Mouse (Mus musculus): ENCODE measurements around the gene Gm15023.
"Not testable (repeated sequence)": the region's sequence is repeated elsewhere in the genome, so short reads cannot be mapped to it uniquely, and the experiment has no call there.

Gene Gm15023

DNA sequence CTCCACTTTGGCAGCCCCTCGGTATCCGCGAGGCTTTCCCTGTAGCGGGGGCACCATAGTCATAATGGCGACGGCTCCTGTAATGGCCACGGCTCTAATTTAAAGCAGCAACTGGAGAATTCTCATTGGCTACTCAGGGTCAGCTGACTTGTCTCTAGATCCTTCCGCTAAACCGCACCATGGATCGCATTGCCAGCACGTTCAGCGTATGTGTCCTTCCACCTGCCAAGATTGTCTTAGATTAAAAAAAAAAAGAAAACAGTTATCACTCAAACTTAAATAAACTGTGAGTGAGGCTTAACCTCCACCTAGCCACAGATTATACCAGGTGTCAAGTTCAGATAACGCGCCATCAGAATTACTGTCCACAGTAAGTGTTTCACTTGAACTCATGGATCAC is at the start of gene Gm15023:
Gm15023 (minus strand) TSS at position 101 of the 400 bp plus-strand sequence.
- not testable (repeated sequence) for DNase-seq (ENCODE audit: low spot score)

DNA sequence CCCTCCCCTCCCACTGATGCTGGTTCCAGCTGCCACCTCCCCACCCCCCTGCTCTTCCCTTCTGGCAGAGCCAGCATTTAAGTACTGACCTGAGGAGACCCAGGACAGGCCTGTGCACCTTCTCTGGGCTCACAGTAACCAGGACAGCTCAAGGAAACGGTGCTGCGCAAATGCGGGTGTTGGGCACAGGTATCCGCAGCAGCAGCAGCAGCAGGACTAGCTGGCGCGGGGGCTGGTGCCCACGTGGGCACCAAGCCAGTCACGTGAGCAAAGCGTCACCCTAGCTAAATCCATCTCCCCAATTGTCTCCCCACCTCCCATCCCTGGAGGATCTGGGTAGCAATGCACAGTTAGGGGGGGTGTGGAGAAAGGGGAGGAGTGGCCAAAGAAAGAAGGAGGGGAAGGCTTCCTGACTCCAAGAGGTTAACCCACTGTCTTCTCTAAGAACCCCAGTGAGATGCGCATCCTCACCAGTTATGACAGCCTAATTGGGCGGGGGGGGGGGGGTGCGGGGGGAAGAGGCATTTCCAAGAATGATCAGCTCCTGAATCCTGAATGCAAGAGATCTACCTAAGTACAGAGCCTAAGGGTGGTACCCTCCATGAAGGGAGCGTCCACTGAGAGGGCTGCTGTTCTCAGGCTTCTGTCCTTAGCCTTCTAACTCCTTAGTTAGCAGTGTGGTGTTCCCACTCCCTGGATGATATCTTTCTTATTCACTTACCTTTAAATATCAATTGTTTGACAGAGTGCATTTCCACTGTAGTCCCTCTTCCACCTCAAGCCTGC is 33.2 kb upstream of the Gm15023 start, which contains the start of gene Tceal6:
Tceal6 (minus strand) TSS at position 252 of the 786 bp plus-strand sequence.
- no peak for DNase-seq (ENCODE audit: low spot score)

DNA sequence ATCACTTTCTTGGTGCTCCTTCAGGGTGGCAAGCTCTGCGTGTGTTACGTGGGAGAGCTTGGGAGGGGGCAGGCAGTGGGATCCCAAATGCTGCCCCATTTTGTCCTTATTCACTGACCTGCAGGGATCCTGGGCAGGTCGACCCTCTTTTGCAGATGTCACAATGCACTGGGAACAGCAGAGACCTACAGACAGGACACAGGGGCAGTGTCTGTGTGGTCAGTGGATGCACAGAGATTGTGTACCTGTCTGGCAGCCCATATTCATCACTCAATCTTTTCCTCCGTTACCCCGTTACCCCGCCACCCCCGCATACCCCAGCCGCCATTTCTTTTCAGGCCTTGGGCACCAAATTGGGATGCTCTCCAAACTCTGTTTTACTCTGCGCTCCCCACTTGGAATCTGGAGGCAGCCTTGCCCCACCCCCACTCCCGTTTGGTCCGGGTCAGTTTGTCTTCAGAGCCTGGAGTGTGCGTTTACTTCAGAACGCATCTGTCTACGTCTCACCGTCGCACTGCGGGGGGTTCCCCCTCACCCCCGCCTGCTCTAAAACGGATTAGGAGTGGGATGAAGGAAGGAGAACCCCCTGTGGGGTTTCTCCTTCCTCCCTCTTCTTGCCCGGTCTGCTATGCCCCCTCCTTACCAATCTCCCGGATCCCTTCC is 32.5 kb upstream of the Gm15023 start:
- not testable (repeated sequence) for DNase-seq (ENCODE audit: low spot score)

DNA sequence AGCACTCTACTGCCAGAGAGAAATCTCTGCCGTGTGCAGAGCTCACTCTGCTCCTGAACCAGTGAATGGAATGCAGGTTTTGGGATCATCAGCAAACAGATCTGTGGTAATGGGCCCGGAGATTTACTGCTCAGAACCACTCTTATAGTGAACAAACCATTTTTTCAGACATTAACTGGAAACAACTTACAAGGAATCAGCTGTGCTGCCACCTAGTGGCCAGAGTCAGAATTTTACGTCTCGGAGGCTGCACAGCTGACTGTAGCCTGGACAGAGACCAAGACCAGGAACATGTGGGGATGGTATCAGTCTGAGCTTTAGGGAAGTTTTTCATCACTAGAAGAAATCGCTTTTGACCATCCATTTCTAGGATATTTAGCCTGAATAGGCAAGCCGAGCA is 12.5 kb upstream of the Gm15023 start:
- DNase-seq (ENCODE audit: low spot score): not testable (repeated sequence)

DNA sequence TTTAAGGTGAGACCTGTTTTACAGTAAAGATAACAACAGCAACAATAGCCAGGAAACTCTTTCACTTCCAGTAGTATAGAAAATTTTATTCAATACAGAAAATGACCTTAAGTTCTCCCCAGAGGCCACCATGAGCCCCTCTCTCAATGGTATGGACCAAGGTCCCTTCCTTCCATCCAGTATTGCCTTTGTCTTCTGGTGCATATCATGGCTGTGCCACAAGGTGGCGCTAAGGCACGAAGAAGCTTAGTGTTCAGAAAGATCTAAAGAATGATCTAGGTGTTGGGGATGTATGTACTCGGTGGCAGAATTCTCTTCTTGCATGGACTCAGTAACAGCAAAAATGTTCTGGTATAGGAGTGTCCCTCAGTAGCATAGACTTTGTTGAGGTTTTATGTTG is 11.2 kb upstream of the Gm15023 start:
- DNase-seq (ENCODE audit: low spot score): not testable (repeated sequence)

Data from urinary bladder, postnatal 10 days (tissue).